Mouse (Mus musculus) heart, embryonic 10.5 days (tissue): ENCODE measurements around the gene Ubap1l. TPM values are rescaled to one million over a fixed set of nuclear protein-coding genes. Genes with fewer than 3 reads are reported as not detected.

Experiments
- DNase-seq: peaks from one replicate; pipeline ENCODE4 v3.0.0-alpha.2; 2017; ENCODE audit warnings: low spot score
- H3K27ac ChIP-seq: fragments of 300-500 bp; sonication (generic); 2 replicates; pipeline ENCODE4 v1.5.1; 2016; ENCODE audit warnings: mild to moderate bottlenecking
- H3K27me3 ChIP-seq: fragments of 300-500 bp; sonication (generic); 2 replicates; pipeline ENCODE4 v1.6.1; 2016; ENCODE audit warnings: mild to moderate bottlenecking; ENCODE audit not compliant: poor library complexity, insufficient read depth, severe bottlenecking
- H3K36me3 ChIP-seq: fragments of 300-500 bp; sonication (generic); 2 replicates; pipeline ENCODE4 v1.6.1; 2016; ENCODE audit warnings: mild to moderate bottlenecking, moderate library complexity
- H3K4me1 ChIP-seq: fragments of 300-500 bp; sonication (generic); 2 replicates; pipeline ENCODE4 v1.6.1; 2016; ENCODE audit warnings: mild to moderate bottlenecking
- H3K4me3 ChIP-seq: fragments of 300-500 bp; sonication (generic); 2 replicates; pipeline ENCODE4 v1.5.1; 2016; ENCODE audit warnings: mild to moderate bottlenecking, moderate library complexity
- H3K9me3 ChIP-seq: fragments of 300-500 bp; sonication (generic); 2 replicates; pipeline ENCODE4 v1.6.1; 2016; ENCODE audit warnings: mild to moderate bottlenecking, moderate library complexity
- WGBS: fragments of 180-500 bp; shearing (Covaris S2); methylation state at CpG from one replicate; pipeline ENCODE4 v1.1.7; 2016; 5-methylcytosine and 5-hydroxymethylcytosine counted together
- polyA plus RNA-seq: library from polyadenylated mRNA; unstranded; fragments of >200 nt; fragmentation: Nextera tagmentation; extraction: Ambion mirVana; gene quantifications from 2 replicates; pipeline ENCODE4 v1.2.1, GENCODE M21; 2016

Ubap1l gene
- polyA plus RNA-seq, 1 experiment from 2014 or later, result 0.38 TPM

GRCm38 (mm10) chr9:65404331-65405183, 43.7 kb downstream of the Ubap1l start:
- 65% methylated on average over 15 of the region's 15 CpGs for WGBS
- 0 out of 2 replicates have a peak, but pooled peaks cover 4% of the 10 kb centered on the region for H3K4me1 ChIP-seq
- H3K9me3 ChIP-seq, result no peaks in the 10 kb centered on the region
- H3K27me3 ChIP-seq, result no peaks in the 10 kb centered on the region
- no peaks in the 10 kb centered on the region for H3K36me3 ChIP-seq
- DNase-seq, result no peak
- H3K27ac ChIP-seq, result no peak overlapping the region
- H3K4me3 ChIP-seq, result no peak overlapping the region

GRCm38 (mm10) chr9:65405184-65405449, 44.3 kb downstream of the Ubap1l start:
- DNase-seq, result no peak
- 0 out of 2 replicates have a peak, but pooled peaks cover 4% of the 10 kb centered on the region for H3K4me1 ChIP-seq
- H3K27ac ChIP-seq, result no peak overlapping the region
- H3K9me3 ChIP-seq, result no peaks in the 10 kb centered on the region
- WGBS, result 82% methylated on average over 2 of the region's 2 CpGs
- H3K36me3 ChIP-seq, result no peaks in the 10 kb centered on the region
- no peak overlapping the region for H3K4me3 ChIP-seq
- H3K27me3 ChIP-seq, result no peaks in the 10 kb centered on the region

- Histone ChIP-seq H3K9me3 (no peaks in the 10 kb centered on the region), H3K27me3 (no peaks in the 10 kb centered on the region), H3K36me3 (no peaks in the 10 kb centered on the region), H3K27ac (no peak overlapping the region), H3K4me3 (no peak overlapping the region), H3K4me1 (0 out of 2 replicates have a peak, but pooled peaks cover 4% of the 10 kb centered on the region)
- 76% methylated on average over 5 of the region's 5 CpGs for WGBS
- DNase-seq, result no peak
Measured at GRCm38 (mm10) chr9:65407327-65407726, 46.5 kb downstream of the Ubap1l start.

DNA sequence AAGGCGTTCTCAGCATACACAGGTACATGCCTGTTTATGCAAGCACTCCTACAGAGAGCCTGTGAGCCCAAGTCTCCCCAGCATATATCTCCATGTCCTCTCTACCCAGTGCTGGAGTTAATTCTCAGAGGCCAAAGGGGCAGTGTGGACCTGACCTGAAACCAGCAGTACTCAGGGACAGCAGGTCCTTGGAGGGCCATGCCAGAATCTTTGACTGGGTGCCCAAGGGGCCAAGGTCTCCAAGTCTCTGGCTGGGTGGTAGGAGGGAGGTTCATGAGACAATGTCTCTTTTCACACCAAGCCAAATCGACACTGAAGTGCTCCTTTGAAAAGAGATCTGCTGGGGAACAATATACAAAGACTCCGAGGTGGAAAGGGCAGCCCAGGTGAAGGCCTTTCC, 47.0 kb downstream of the Ubap1l start:
- no peak for DNase-seq
- 80% methylated on average over 3 of the region's 3 CpGs for WGBS
- Histone ChIP-seq H3K4me3 (no peak overlapping the region), H3K4me1 (0 out of 2 replicates have a peak, but pooled peaks cover 4% of the 10 kb centered on the region), H3K27ac (no peak overlapping the region), H3K36me3 (no peaks in the 10 kb centered on the region), H3K27me3 (no peaks in the 10 kb centered on the region), H3K9me3 (no peaks in the 10 kb centered on the region)

- Histone ChIP-seq H3K4me3 (no peak overlapping the region), H3K36me3 (no peaks in the 10 kb centered on the region), H3K4me1 (0 out of 2 replicates have a peak, but pooled peaks cover 4% of the 10 kb centered on the region), H3K9me3 (no peaks in the 10 kb centered on the region), H3K27me3 (no peaks in the 10 kb centered on the region), H3K27ac (no peak overlapping the region)
- 71% methylated on average over 5 of the region's 5 CpGs for WGBS
- no peak for DNase-seq
Measured at GRCm38 (mm10) chr9:65408871-65409295, 48.0 kb downstream of the Ubap1l start.

GRCm38 (mm10) chr9:65410378-65410777, 49.5 kb downstream of the Ubap1l start:
- no peaks in the 10 kb centered on the region for H3K36me3 ChIP-seq
- DNase-seq, result no peak
- H3K4me3 ChIP-seq, result no peak overlapping the region
- WGBS, result 84% methylated on average over 8 of the region's 8 CpGs
- no peaks in the 10 kb centered on the region for H3K9me3 ChIP-seq
- H3K27me3 ChIP-seq, result no peaks in the 10 kb centered on the region
- no peak overlapping the region for H3K27ac ChIP-seq
- H3K4me1 ChIP-seq, result no peaks in the 10 kb centered on the region

DNA sequence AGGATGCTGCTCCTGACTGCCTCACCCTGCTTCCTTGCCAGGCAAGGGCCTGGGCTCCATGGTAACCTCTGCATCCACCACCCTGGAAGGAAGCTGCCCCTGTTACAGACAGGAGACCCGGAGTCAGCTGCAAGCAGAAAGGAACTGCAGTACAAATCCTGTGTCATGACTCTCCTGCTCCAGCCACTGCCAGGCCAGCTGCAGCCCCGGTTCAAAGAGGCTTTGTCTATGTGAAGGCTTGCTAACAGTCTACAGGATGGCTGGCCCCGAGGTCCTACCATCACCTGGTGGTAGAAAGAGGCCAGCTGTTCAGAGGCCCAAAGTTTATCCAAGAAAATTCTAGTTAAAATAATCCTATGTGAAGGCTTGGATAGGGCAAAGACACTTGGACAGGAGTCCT, 50.5 kb downstream of the Ubap1l start:
- Histone ChIP-seq H3K4me3 (no peak overlapping the region), H3K4me1 (no peaks in the 10 kb centered on the region), H3K9me3 (no peaks in the 10 kb centered on the region), H3K27ac (no peak overlapping the region), H3K27me3 (no peaks in the 10 kb centered on the region), H3K36me3 (no peaks in the 10 kb centered on the region)
- DNase-seq, result no peak
- 67% methylated on average over 3 of the region's 3 CpGs for WGBS

- H3K36me3 ChIP-seq, result no peaks in the 10 kb centered on the region
- no peaks in the 10 kb centered on the region for H3K27me3 ChIP-seq
- no peaks in the 10 kb centered on the region for H3K4me1 ChIP-seq
- no peak for DNase-seq
- WGBS, result 33% methylated on average over 3 of the region's 3 CpGs
- no peak overlapping the region for H3K4me3 ChIP-seq
- H3K27ac ChIP-seq, result no peak overlapping the region
- H3K9me3 ChIP-seq, result no peaks in the 10 kb centered on the region
Measured at GRCm38 (mm10) chr9:65417738-65418137, 56.9 kb downstream of the Ubap1l start.

DNA sequence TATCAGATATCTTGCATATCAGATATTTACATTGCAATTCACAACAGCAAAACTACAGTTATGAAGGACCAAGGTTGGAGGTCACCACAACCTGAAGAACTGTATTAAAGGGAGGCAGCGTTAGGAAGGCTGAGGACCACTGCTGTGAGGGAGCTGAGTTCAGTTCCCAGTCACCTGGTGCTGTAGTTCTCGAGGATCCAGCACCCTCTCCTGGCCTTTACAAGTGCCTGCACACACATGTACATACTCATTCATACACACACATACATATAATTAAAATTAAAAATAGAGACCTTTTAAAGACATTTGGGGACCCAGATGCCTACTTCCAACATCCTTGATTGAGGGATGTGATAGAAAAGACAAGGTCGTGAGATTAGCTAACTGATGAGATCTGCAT, 58.8 kb downstream of the Ubap1l start:
- no peaks in the 10 kb centered on the region for H3K4me1 ChIP-seq
- 70% methylated on average over 3 of the region's 3 CpGs for WGBS
- H3K27ac ChIP-seq, result no peak overlapping the region
- no peaks in the 10 kb centered on the region for H3K9me3 ChIP-seq
- H3K36me3 ChIP-seq, result no peaks in the 10 kb centered on the region
- H3K27me3 ChIP-seq, result no peaks in the 10 kb centered on the region
- no peak for DNase-seq
- H3K4me3 ChIP-seq, result no peak overlapping the region

- no peak within 1 kb of the TSS for H3K27ac ChIP-seq
- 79% methylated on average over 11 of the region's 11 CpGs for WGBS
Measured at GRCm38 (mm10) chr9:65422760-65423501, 62.1 kb downstream of the Ubap1l start, which contains the start of gene Slc51b. Gene Slc51b (minus strand): TSS chr9:65422955.

GRCm38 (mm10) chr9:65424393-65424792, 63.6 kb downstream of the Ubap1l start:
- no peak overlapping the region for H3K27ac ChIP-seq
- 36% methylated on average over 3 of the region's 3 CpGs for WGBS
- no peaks in the 10 kb centered on the region for H3K9me3 ChIP-seq
- H3K36me3 ChIP-seq, result no peaks in the 10 kb centered on the region
- no peak overlapping the region for H3K4me3 ChIP-seq
- H3K27me3 ChIP-seq, result no peaks in the 10 kb centered on the region
- DNase-seq, result no peak
- H3K4me1 ChIP-seq, result no peaks in the 10 kb centered on the region

More at GRCm38 (mm10) chr9:65422760-65423501, 62.1 kb downstream of the Ubap1l start, which contains the start of gene Slc51b:
- Histone ChIP-seq H3K36me3 (no peaks in the 10 kb centered on the region), H3K4me3 (no peak within 1 kb of the TSS), H3K4me1 (no peaks in the 10 kb centered on the region), H3K9me3 (no peaks in the 10 kb centered on the region), H3K27me3 (no peaks in the 10 kb centered on the region)
- no peak for DNase-seq

DNA sequence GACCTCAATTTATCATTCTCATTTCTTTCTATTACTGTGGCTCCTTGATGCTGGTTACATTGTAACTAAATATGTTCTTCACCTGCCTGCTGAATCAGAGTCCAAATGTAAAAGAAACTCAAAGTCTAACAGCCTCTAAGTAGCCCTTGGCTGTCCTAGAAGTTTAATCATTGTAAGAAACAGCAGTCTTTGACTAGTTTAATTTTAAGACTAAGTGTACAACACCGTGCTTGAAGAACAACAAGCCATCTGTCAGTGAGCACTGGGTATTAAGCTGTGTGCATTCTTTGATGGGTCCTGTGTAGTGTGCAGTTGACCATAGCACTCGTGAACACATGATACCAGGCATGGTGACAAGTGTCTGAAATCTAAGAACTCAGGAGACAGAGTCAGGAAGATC, 66.7 kb downstream of the Ubap1l start:
- Histone ChIP-seq H3K4me1 (no peaks in the 10 kb centered on the region), H3K9me3 (no peaks in the 10 kb centered on the region), H3K4me3 (no peak overlapping the region), H3K36me3 (no peaks in the 10 kb centered on the region), H3K27ac (no peak overlapping the region), H3K27me3 (no peaks in the 10 kb centered on the region)
- 70% methylated on average over 2 of the region's 2 CpGs for WGBS
- DNase-seq, result no peak

DNA sequence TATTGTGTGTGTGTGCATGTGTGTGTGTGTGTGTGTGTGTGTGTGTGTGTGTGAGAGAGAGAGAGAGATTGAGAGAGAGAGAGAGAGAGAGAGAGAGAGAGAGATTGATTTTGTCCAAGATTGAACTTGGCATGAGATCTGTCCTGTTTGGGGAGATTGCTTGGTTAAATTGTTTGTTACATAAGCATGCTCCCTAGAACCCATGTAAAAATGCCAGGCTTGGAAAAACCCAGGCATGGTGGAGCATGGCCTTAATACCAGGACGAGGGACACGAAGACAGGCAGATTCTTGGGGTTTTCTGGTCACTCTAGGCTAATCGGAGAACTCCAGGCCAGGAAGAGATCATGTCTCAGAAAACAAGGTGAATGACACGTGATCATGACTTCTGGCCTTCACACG, 67.2 kb downstream of the Ubap1l start:
- Histone ChIP-seq H3K36me3 (no peaks in the 10 kb centered on the region), H3K9me3 (no peaks in the 10 kb centered on the region), H3K27me3 (0 out of 2 replicates have a peak, but pooled peaks cover 2% of the 10 kb centered on the region), H3K27ac (no peak overlapping the region), H3K4me3 (no peak overlapping the region), H3K4me1 (no peaks in the 10 kb centered on the region)
- 79% methylated on average over 5 of the region's 5 CpGs for WGBS
- no peak for DNase-seq
